Mouse (Mus musculus) large intestine, adult 2 months (tissue): ENCODE measurements around the gene Gm14406. TPM values are rescaled to one million over a fixed set of nuclear protein-coding genes. Genes with fewer than 3 reads are reported as not detected.
"Not testable (repeated sequence)": the region's sequence is repeated elsewhere in the genome, so short reads cannot be mapped to it uniquely, and the experiment has no call there.

Source experiments
- DNase-seq: peaks from one replicate; pipeline ENCODE4 v3.0.0-alpha.2; 2012; ENCODE audit warnings: low read depth, low spot score
- WGBS: fragments of 180-500 bp; shearing (Covaris S2); methylation state at CpG from one replicate; pipeline ENCODE4 v1.1.7; 2018; 5-methylcytosine and 5-hydroxymethylcytosine counted together
- polyA plus RNA-seq: library from polyadenylated mRNA; depleted of rRNA; stranded (reverse); fragments of >200 nt; gene quantifications from 2 replicates; pipeline ENCODE4 v1.2.3, GENCODE M21; 2012; rRNA removed

The Gm14406 gene
- not detected in 2 replicates for polyA plus RNA-seq

- DNase-seq = not testable (repeated sequence)
- WGBS = 85% methylated on average over 2 of the region's 2 CpGs
Measured at GRCm38 (mm10) chr2:177577998-177578397, at the start of gene Gm14406. TSS of gene Gm14406 (minus strand) at chr2:177578210.

- not testable (repeated sequence) for DNase-seq
- WGBS = 77% methylated on average over 1 of the region's 2 CpGs
Measured at GRCm38 (mm10) chr2:177575141-177575540, 2.9 kb downstream of the Gm14406 start.

GRCm38 (mm10) chr2:177559365-177559764 is 18.6 kb downstream of the Gm14406 start:
- WGBS = 71% methylated on average over 4 of the region's 4 CpGs

GRCm38 (mm10) chr2:177555261-177555660 is 22.7 kb downstream of the Gm14406 start:
- WGBS = 67% methylated on average over 1 of the region's 1 CpGs

More at GRCm38 (mm10) chr2:177559365-177559764, 18.6 kb downstream of the Gm14406 start:
- not testable (repeated sequence) for DNase-seq

GRCm38 (mm10) chr2:177537717-177538116 is 40.3 kb downstream of the Gm14406 start:
- WGBS = 71% methylated on average over 5 of the region's 5 CpGs
- DNase-seq = not testable (repeated sequence)

More at GRCm38 (mm10) chr2:177555261-177555660, 22.7 kb downstream of the Gm14406 start:
- DNase-seq = not testable (repeated sequence)

DNA sequence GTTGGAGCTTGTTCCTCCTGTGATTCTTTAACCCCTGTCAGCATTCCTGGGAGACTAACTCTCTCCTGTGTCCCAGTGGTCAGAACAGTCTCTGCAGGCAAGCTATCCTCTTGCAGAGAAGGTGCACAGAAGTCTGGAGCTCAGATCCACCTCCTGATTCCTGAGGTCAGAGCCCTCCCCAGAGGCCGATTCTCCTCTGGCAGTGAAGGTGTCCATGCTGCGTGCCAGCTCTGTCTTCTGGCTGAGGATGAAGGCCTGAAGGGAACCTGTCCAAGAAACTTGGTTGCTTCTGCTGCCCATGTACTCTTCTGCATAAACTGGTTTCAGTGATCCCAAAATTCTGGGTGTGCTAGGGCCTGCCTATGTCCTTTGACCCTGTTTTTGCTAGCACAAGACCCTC is 40.9 kb downstream of the Gm14406 start:
- 76% methylated on average over 2 of the region's 2 CpGs for WGBS

DNA sequence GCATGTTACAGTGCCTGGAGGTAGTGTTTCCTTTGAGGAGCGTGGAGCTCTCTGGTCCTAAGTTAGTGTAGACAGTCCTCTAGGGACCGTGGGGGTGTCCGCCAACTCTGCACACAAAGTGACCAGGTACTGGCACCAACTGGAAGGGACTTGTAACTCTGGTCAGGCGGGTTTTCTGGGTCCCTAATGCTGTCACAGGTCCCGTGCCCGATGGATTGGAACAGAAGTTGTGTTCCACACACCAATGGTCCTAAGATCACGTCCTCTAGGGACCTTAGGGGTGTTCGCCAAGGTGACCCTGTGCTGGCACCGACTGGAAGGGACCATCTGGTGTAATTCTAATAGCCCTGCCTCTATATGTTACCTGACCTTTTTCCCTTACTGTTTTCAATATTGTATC is 42.1 kb downstream of the Gm14406 start:
- DNase-seq = no peak
- WGBS = 76% methylated on average over 9 of the region's 9 CpGs

More for the DNA sequence above, 40.9 kb downstream of the Gm14406 start:
- not testable (repeated sequence) for DNase-seq

- not testable (repeated sequence) for DNase-seq
- 91% methylated on average over 16 of the region's 16 CpGs for WGBS
Measured at GRCm38 (mm10) chr2:177524171-177524570, 53.8 kb downstream of the Gm14406 start.

GRCm38 (mm10) chr2:177523674-177524073 is 54.3 kb downstream of the Gm14406 start:
- not testable (repeated sequence) for DNase-seq
- 86% methylated on average over 6 of the region's 6 CpGs for WGBS

DNA sequence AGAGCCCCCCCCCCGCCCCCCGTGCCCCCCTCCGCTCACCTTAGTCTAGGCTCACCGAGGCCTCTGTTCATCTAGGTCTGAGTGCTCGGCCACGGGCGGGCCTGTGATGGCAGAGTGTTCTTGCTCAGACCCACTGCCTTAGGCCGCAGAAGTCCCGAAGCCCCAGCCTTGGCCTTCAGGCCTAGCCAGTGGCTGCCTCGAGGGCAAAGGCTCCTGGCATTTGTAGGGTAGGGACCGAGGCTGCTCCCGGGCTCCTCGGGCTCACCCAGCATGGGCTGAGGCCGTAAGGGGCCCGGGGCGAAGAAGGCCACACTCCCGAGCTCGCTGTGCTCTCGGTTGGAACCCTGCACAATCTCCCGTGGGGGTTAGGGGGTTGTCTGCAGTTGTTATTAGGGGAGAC is 54.9 kb downstream of the Gm14406 start:
- 90% methylated on average over 20 of the region's 20 CpGs for WGBS
- DNase-seq = no peak

DNA sequence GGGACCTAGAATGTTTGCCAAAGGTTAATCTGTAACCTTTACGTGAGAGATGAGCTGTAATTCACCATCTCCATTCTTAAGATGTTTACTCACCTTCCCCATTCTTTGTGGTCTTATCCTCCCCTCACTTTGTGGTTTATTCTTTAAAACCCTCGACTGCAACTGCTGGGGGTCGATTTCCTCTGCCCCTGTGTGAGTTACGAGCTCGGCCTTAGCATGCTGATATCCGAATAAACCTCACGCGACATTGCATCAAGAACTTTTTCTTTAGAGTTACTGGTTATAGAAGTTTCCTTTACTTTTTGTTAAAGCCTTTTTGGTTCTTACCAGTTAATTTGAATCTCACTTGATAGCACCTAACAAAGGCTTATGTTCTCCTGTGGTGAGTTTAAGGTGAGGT is 58.0 kb downstream of the Gm14406 start:
- 73% methylated on average over 8 of the region's 8 CpGs for WGBS
- DNase-seq = no peak

Other genes starting within 250 kb of the Gm14406 start
- gene Gm14418, start 179.9 kb downstream of the Gm14406 start, polyA plus RNA-seq = 0.11 and 0.36 TPM in 2 replicates
- gene Zfp970, start 113.5 kb downstream of the Gm14406 start, polyA plus RNA-seq = 2.2 and 4.3 TPM in 2 replicates
- gene Gm14403, start 80.0 kb downstream of the Gm14406 start, polyA plus RNA-seq = 0.34 and 0.50 TPM in 2 replicates
- 0.19 and 0.35 TPM in 2 replicates for gene Gm14322, start 181.1 kb upstream of the Gm14406 start, polyA plus RNA-seq